Mouse (Mus musculus): ENCODE results near the gene Pet100. TPM values are rescaled to one million over a fixed set of nuclear protein-coding genes. Genes with fewer than 3 reads are reported as not detected.
A peak's percentile ranks its signal among the peaks of the same experiment; 100 is the strongest.
"Not testable (repeated sequence)": the region's sequence is repeated elsewhere in the genome, so short reads cannot be mapped to it uniquely, and the experiment has no call there.

Pet100 gene
- 84.5 and 132 TPM in 2 replicates for polyA plus RNA-seq (2014; fragmentation: Nextera tagmentation; extraction: Ambion mirVana)

GRCm38 (mm10) chr8:3621199-3621970, at the start of gene Pet100, which contains the start of gene Xab2:
Pet100 (plus strand) TSS chr8:3621548.
Xab2 (minus strand) TSS chr8:3621316.
- peaks cover 22% of the 10 kb centered on the region for H3K36me3 ChIP-seq (ENCODE audit: control insufficient read depth, insufficient read depth, low read length)
- H3K4me2 ChIP-seq (replicated peaks; ENCODE audit: low read depth, low read length) = peak within 1 kb of the TSS; percentile 86
- no peaks in the 10 kb centered on the region for H3K27me3 ChIP-seq (ENCODE audit: control insufficient read depth, insufficient read depth, low read length)
- peak within 1 kb of the TSS; percentile 80 for H3K9ac ChIP-seq (ENCODE audit: low read depth, low read length)
- under 1% methylated on average over 37 of the region's 37 CpGs for WGBS
- 0 out of 2 replicates have a peak, but pooled peaks cover 8% of the 10 kb centered on the region for H3K4me1 ChIP-seq (ENCODE audit: control insufficient read depth, insufficient read depth, low read length)
- H3K4me3 ChIP-seq (ENCODE audit: low read length) = peak within 1 kb of the TSS; percentile 90
- no peak within 1 kb of the TSS for H3K27ac ChIP-seq (ENCODE audit: low read depth, low read length)
- ATAC-seq (ENCODE audit: low FRiP score, low TSS enrichment) = peak; percentile 99
- H3K9me3 ChIP-seq (ENCODE audit: control insufficient read depth, low read length) = no peaks in the 10 kb centered on the region

GRCm38 (mm10) chr8:3574546-3574945, 46.8 kb upstream of the Pet100 start:
- 92% methylated on average over 3 of the region's 3 CpGs for WGBS
- ATAC-seq (ENCODE audit: low FRiP score, low TSS enrichment) = no peak
- Histone ChIP-seq H3K4me2 (replicated peaks; ENCODE audit: low read depth, low read length) (no peak overlapping the region), H3K36me3 (ENCODE audit: control insufficient read depth, insufficient read depth, low read length) (no peaks in the 10 kb centered on the region), H3K27ac (ENCODE audit: low read depth, low read length) (no peak overlapping the region), H3K4me1 (ENCODE audit: control insufficient read depth, insufficient read depth, low read length) (no peaks in the 10 kb centered on the region), H3K4me3 (ENCODE audit: low read length) (no peak overlapping the region), H3K27me3 (ENCODE audit: control insufficient read depth, insufficient read depth, low read length) (no peaks in the 10 kb centered on the region), H3K9ac (ENCODE audit: low read depth, low read length) (no peak overlapping the region), H3K9me3 (ENCODE audit: control insufficient read depth, low read length) (no peaks in the 10 kb centered on the region)

- Histone ChIP-seq H3K9ac (ENCODE audit: low read depth, low read length) (no peak overlapping the region), H3K36me3 (ENCODE audit: control insufficient read depth, insufficient read depth, low read length) (no peaks in the 10 kb centered on the region), H3K9me3 (ENCODE audit: control insufficient read depth, low read length) (no peaks in the 10 kb centered on the region), H3K27ac (ENCODE audit: low read depth, low read length) (no peak overlapping the region), H3K4me2 (replicated peaks; ENCODE audit: low read depth, low read length) (no peak overlapping the region), H3K4me1 (ENCODE audit: control insufficient read depth, insufficient read depth, low read length) (no peaks in the 10 kb centered on the region), H3K4me3 (ENCODE audit: low read length) (no peak overlapping the region), H3K27me3 (ENCODE audit: control insufficient read depth, insufficient read depth, low read length) (no peaks in the 10 kb centered on the region)
- 73% methylated on average over 15 of the region's 15 CpGs for WGBS
- ATAC-seq (ENCODE audit: low FRiP score, low TSS enrichment) = no peak
Measured at GRCm38 (mm10) chr8:3576211-3576960, 45.0 kb upstream of the Pet100 start.

- 80% methylated on average over 9 of the region's 9 CpGs for WGBS
- H3K9me3 ChIP-seq (ENCODE audit: control insufficient read depth, low read length) = no peaks in the 10 kb centered on the region
- no peak overlapping the region for H3K4me2 ChIP-seq (replicated peaks; ENCODE audit: low read depth, low read length)
- H3K9ac ChIP-seq (ENCODE audit: low read depth, low read length) = no peak overlapping the region
- no peak overlapping the region for H3K4me3 ChIP-seq (ENCODE audit: low read length)
- H3K27me3 ChIP-seq (ENCODE audit: control insufficient read depth, insufficient read depth, low read length) = no peaks in the 10 kb centered on the region
- H3K27ac ChIP-seq (ENCODE audit: low read depth, low read length) = peak overlapping the region; percentile 37; the same call in 1 of the 2 replicates
- ATAC-seq (ENCODE audit: low FRiP score, low TSS enrichment) = peak; percentile 72
- H3K36me3 ChIP-seq (ENCODE audit: control insufficient read depth, insufficient read depth, low read length) = no peaks in the 10 kb centered on the region
- H3K4me1 ChIP-seq (ENCODE audit: control insufficient read depth, insufficient read depth, low read length) = no peaks in the 10 kb centered on the region
Measured at GRCm38 (mm10) chr8:3579390-3580364, 41.7 kb upstream of the Pet100 start.

GRCm38 (mm10) chr8:3581961-3582360, 39.4 kb upstream of the Pet100 start:
- not testable (repeated sequence) for H3K36me3 ChIP-seq (ENCODE audit: control insufficient read depth, insufficient read depth, low read length); ATAC-seq (ENCODE audit: low FRiP score, low TSS enrichment); H3K27ac ChIP-seq (ENCODE audit: low read depth, low read length); H3K4me1 ChIP-seq (ENCODE audit: control insufficient read depth, insufficient read depth, low read length); H3K9ac ChIP-seq (ENCODE audit: low read depth, low read length); H3K9me3 ChIP-seq (ENCODE audit: control insufficient read depth, low read length); H3K4me2 ChIP-seq (replicated peaks; ENCODE audit: low read depth, low read length); H3K27me3 ChIP-seq (ENCODE audit: control insufficient read depth, insufficient read depth, low read length); H3K4me3 ChIP-seq (ENCODE audit: low read length)
- 89% methylated on average over 1 of the region's 3 CpGs for WGBS

- ATAC-seq (ENCODE audit: low FRiP score, low TSS enrichment) = no peak
- Histone ChIP-seq H3K4me3 (ENCODE audit: low read length) (no peak overlapping the region), H3K27ac (ENCODE audit: low read depth, low read length) (no peak overlapping the region), H3K36me3 (ENCODE audit: control insufficient read depth, insufficient read depth, low read length) (no peaks in the 10 kb centered on the region), H3K27me3 (ENCODE audit: control insufficient read depth, insufficient read depth, low read length) (peaks cover 3% of the 10 kb centered on the region; the same call in 1 of the 2 replicates), H3K9me3 (ENCODE audit: control insufficient read depth, low read length) (no peaks in the 10 kb centered on the region), H3K4me2 (replicated peaks; ENCODE audit: low read depth, low read length) (no peak overlapping the region), H3K9ac (ENCODE audit: low read depth, low read length) (no peak overlapping the region), H3K4me1 (ENCODE audit: control insufficient read depth, insufficient read depth, low read length) (no peaks in the 10 kb centered on the region)
- WGBS = 90% methylated on average over 2 of the region's 2 CpGs
Measured at GRCm38 (mm10) chr8:3586452-3586851, 34.9 kb upstream of the Pet100 start.

- peak within 1 kb of the TSS; percentile 72 for H3K9ac ChIP-seq (ENCODE audit: low read depth, low read length)
- ATAC-seq (ENCODE audit: low FRiP score, low TSS enrichment) = no peak
- peaks cover 3% of the 10 kb centered on the region; the same call in 1 of the 2 replicates for H3K27me3 ChIP-seq (ENCODE audit: control insufficient read depth, insufficient read depth, low read length)
Measured at GRCm38 (mm10) chr8:3586993-3587390, 34.4 kb upstream of the Pet100 start, which contains the start of gene Camsap3. Camsap3 (plus strand) TSS chr8:3587293.

More at GRCm38 (mm10) chr8:3586993-3587390, 34.4 kb upstream of the Pet100 start, which contains the start of gene Camsap3:
- H3K9me3 ChIP-seq (ENCODE audit: control insufficient read depth, low read length) = no peaks in the 10 kb centered on the region
- H3K4me3 ChIP-seq (ENCODE audit: low read length) = peak within 1 kb of the TSS; percentile 79
- no peaks in the 10 kb centered on the region for H3K36me3 ChIP-seq (ENCODE audit: control insufficient read depth, insufficient read depth, low read length)
- H3K4me2 ChIP-seq (replicated peaks; ENCODE audit: low read depth, low read length) = peak within 1 kb of the TSS; percentile 83
- H3K27ac ChIP-seq (ENCODE audit: low read depth, low read length) = peak within 1 kb of the TSS; percentile 76
- H3K4me1 ChIP-seq (ENCODE audit: control insufficient read depth, insufficient read depth, low read length) = no peaks in the 10 kb centered on the region
- 6% methylated on average over 7 of the region's 7 CpGs for WGBS

Data from kidney, embryonic 14.5 days (tissue).